Mouse (Mus musculus) olfactory bulb, adult 2 months (tissue): ENCODE measurements around the gene Alg9.

Experiments used
- CTCF ChIP-seq: fragments of 200-500 bp; IDR thresholded peaks from 2 replicates; pipeline ENCODE4 v1.5.1; 2012; ENCODE audit warnings: low read depth, mild to moderate bottlenecking, low read length, moderate library complexity; ENCODE audit not compliant: insufficient read depth
- POLR2A ChIP-seq: fragments of 200-500 bp; IDR thresholded peaks from 2 replicates; pipeline ENCODE4 v1.6.1; 2012; ENCODE audit warnings: mild to moderate bottlenecking, low read depth, low read length, moderate library complexity; ENCODE audit not compliant: insufficient read depth

DNA sequence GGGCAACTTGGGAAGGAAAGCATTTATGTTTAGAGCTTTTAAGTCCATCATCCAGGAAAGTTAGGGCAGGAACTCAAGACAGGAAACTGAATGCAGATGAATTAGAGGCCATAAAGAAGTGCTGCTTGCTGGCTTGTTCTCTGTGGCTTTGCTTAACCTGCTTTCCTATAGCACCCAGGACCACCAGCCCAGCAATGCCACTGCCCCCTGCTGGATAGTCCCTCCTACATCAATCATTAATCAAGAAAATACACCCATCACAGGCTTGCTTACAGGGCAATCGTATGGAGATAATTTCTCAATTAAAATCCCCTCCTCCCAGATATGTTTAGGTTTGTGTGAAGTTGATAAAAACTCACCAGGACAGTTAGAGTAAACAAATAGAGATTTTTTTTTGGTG, 11.5 kb upstream of the Alg9 start:
- TF ChIP-seq POLR2A, result no peak
- TF ChIP-seq CTCF, result no peak
